Mouse (Mus musculus) splenic B cell, adult 2 months (primary cell): ENCODE measurements around the gene Eci1.

Experiments used
- DNase-seq: peaks from one replicate; pipeline ENCODE4 v3.0.0-alpha.2; 2011; ENCODE audit warnings: low read depth, low spot score
- H3K27me3 ChIP-seq: 2 replicates; pipeline ENCODE4 v1.6.1; 2012; ENCODE audit warnings: mild to moderate bottlenecking, low read length, moderate library complexity, mixed read lengths; ENCODE audit not compliant: control insufficient read depth, poor library complexity, insufficient read depth, severe bottlenecking
- H3K36me3 ChIP-seq: 2 replicates; pipeline ENCODE4 v1.6.1; 2012; ENCODE audit warnings: mild to moderate bottlenecking, low read length, moderate library complexity, mixed read lengths; ENCODE audit not compliant: control insufficient read depth, poor library complexity, insufficient read depth, severe bottlenecking

Eci1 gene

DNA sequence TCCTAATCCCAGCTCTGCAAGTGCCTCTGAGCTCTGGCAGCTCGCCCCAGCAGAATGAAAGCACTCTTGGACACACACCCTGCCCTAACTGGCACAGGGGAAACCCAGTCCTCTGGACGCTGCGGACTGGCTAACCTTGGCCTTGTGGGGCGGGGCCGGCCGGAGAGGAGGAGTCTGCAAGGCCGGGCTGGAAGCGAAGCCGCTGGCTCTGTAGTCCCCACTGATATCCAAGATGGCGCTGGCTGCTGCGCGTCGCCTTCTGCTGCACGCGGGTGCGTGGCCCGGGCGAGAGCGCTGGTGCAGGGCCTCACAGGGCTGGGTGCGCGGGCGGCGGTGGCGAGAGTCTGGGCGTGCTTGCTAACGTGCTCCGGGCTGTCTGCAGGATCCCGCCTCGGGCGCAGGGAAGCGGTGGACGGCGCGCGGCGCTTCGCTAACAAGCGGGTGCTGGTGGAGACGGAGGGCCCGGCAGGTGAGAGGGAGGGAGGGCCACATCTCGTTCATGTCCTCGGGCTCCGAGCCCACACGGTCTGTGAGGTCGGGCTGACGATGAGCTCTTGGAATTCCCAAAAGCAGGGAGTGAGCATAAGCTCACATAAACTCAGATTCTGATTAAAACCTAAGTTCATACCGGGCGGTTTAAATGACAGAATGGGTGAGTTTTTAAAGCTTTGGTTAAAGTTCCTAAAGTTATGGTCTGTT, at the start of gene Eci1:
Eci1 (plus strand) TSS at position 171 of the 699 bp plus-strand sequence.
- Histone ChIP-seq H3K36me3 (peaks cover 15% of the 10 kb centered on the region; the same call in 1 of the 2 replicates), H3K27me3 (no peaks in the 10 kb centered on the region)
- DNase-seq = peak; percentile 88

DNA sequence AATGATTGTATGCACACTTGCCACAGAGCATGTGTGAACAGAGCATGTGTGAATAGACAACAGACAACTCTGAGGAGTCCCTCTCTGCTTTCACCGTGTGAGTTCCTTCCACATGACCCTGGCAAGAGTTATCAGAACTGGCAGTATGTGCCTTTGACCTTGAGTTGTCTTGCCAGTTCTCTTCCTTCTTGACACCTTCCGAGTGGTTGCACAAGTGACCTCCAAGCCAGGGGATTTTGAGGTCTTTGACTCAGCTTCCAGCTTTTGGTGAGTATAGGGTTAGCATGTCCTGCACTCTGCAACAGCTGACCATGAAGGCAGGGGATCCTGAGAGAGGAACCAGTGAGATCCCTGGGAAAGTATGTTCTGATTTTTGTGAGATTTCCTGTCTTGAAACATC, 47.9 kb upstream of the Eci1 start:
- no peak for DNase-seq
- Histone ChIP-seq H3K27me3 (no peaks in the 10 kb centered on the region), H3K36me3 (peaks cover 13% of the 10 kb centered on the region)

DNA sequence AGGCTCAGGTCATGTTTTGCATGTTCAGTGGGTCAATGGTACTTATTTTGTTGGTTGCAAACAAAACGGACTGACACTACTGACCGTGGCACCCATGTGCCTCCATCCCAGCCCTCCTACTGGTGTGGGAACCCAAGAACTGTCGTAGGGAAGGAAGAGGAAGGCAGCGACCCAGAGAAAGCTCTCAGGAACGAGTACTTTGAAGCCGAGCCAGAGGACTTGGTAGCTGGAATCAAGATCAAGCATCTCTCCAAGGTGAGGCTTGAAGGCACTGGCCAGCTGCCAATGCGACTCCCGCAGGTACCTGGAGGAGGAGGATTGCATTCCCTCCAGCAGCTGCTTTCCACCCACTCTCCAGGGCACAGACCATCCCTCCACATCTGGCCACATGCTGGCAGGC, 42.7 kb upstream of the Eci1 start:
- H3K27me3 ChIP-seq = no peaks in the 10 kb centered on the region
- no peak for DNase-seq
- H3K36me3 ChIP-seq = peaks cover 5% of the 10 kb centered on the region; the same call in 1 of the 2 replicates

DNA sequence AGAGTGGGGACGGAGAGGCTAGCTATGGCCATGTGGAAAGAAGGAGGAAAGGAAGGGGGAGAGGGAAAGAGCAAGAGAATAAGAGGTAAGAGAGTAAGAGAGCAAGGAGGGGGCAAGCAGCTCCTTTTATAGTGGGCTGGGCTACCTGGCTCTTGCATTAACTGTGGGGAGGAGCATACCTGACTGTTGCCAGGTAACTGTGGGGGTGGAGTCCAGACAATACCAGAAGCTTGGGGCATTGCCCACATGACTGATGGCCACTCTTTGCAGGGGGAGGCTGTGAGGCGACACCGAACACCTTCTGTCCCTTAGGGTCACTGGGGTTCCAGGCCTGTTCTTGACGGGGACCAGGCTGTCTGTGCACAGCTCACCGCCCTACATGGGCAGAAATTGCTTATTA, 37.7 kb upstream of the Eci1 start:
- H3K36me3 ChIP-seq = peaks cover under 1% of the 10 kb centered on the region; the same call in 1 of the 2 replicates
- no peak for DNase-seq
- no peaks in the 10 kb centered on the region for H3K27me3 ChIP-seq

DNA sequence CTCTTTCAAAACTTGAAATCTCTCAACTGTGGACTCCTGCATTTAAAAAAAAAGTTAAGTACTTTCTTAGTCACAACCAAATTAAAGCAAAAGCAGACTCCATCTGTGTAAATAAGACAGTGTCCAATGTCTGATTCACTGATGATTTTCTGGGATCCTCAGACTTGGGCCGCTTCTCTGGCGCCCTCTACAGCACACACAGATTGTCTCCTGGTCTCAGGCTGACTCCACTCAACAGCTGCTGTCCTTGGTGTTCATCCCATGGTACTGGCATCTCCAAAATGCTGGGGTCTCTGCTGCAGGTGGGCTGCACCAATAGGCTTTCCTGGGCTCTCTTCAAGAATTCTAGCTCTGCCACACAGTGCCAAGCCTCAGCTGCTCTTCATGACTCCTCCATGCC, 36.6 kb upstream of the Eci1 start:
- Histone ChIP-seq H3K36me3 (no peaks in the 10 kb centered on the region; the same call in 1 of the 2 replicates), H3K27me3 (no peaks in the 10 kb centered on the region)
- peak; percentile 54 for DNase-seq

DNA sequence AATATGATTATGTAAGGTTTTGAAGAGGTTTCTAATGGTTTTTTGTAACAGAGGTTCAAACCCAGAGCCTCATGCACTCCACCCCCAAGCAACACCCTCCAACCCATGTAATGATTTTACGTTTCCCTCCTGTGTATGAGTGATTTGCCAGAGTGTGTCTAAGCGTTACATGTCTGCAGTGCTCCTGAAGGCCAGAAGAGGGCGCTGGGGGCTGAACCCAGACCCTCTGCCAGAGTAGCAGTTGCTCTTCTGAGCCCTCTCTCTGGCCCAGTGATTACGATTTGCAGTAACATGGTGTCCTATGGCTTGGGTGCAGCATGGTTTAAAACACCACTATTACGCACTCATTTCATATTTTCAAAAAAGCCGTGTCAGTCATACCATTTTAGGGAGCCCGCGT, 35.3 kb upstream of the Eci1 start:
- peak; percentile 45 for DNase-seq
- Histone ChIP-seq H3K27me3 (no peaks in the 10 kb centered on the region), H3K36me3 (no peaks in the 10 kb centered on the region; the same call in 1 of the 2 replicates)

DNA sequence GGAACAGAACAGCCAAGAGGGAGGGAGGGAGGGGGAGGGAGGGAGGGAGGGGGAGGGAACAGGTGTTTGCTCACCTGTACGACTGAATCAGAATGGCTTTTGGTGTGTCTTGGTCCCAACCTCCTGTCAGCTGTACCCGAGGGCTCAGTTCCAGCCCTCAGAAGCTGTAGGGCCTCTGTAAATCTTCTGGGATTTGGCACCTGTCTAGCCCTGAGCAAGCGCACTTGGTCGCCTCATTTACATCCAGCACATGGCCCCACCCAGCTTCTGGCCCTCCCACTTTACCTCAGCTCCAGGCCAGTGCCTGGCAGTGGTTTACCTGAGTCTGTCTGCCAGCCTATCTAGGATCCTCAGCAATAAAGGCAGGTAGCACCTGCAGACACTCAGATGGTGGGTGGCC, 32.9 kb upstream of the Eci1 start:
- Histone ChIP-seq H3K36me3 (peaks cover 3% of the 10 kb centered on the region; the same call in 1 of the 2 replicates), H3K27me3 (no peaks in the 10 kb centered on the region)
- no peak for DNase-seq

DNA sequence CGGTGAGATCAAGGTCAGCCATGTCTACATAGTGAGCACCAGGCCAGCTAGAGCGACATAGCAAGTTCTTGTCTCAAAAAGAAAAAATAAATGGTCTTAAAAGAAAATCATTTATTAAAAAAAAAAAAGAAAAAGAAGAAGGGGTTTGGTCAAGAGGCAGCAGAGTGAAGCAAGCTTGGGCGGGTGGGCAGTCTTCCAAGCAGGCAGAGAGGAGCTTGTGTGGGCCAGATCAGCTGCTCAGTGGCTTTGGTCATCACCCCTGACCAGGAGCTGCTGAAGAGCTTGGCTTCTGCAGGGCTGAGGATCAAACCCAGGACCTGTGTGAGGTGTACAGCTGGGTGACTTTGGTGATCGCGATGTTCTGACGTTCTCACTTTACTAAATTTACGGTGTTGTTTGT, 32.0 kb upstream of the Eci1 start:
- peaks cover 3% of the 10 kb centered on the region; the same call in 1 of the 2 replicates for H3K36me3 ChIP-seq
- no peak for DNase-seq
- no peaks in the 10 kb centered on the region for H3K27me3 ChIP-seq

DNA sequence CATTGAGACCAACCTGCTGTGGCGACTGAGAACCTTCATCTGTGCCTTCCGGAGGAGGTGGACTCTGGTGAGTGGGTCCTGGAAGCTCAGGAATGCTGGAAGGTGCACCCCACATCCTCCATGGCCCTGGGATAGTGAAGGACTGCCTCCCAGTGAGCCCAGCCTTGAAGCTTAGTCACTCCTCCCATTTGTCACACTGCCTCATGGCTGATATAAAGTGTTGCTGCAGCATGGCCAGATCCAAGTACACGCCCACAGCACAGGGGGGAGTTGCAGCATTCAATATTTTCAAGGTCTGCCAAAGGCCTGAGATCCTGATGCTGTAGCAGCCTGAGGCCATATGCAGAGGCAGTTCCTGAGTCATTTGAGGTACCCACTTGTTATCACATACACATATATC, 24.1 kb upstream of the Eci1 start:
- H3K27me3 ChIP-seq = no peaks in the 10 kb centered on the region
- DNase-seq = no peak
- peaks cover 11% of the 10 kb centered on the region for H3K36me3 ChIP-seq

DNA sequence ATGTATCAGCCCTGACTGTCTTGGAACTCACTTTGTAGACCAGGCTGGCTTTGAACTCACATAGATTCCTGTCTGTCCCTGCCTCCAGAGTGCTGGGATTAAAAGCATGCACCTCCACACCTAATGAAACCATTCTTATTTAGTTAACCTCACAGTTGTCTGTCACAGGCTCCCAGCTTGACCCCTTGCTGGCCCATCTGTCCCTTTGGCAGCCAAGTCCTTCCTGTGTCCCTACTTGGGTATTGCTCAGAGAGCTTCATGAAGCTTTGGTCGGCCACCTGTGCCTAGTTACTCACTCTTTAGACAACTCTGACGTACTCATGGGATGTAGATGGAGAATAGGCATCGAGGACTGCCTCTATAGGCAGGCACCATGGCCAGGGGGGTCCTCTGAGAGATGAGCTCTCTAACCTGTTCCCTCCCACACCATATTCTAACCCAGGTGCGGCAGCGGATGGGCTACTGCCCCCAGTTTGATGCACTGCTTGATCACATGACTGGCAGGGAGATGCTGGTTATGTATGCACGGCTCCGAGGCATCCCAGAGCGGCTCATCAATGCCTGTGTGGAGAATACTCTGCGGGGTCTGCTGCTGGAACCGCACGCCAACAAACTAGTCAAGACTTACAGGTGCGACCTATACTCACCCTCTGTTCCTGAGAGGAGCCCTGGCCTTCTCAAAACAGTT, 19.2 kb upstream of the Eci1 start:
- no peak for DNase-seq
- Histone ChIP-seq H3K36me3 (peaks cover 13% of the 10 kb centered on the region), H3K27me3 (no peaks in the 10 kb centered on the region)

DNA sequence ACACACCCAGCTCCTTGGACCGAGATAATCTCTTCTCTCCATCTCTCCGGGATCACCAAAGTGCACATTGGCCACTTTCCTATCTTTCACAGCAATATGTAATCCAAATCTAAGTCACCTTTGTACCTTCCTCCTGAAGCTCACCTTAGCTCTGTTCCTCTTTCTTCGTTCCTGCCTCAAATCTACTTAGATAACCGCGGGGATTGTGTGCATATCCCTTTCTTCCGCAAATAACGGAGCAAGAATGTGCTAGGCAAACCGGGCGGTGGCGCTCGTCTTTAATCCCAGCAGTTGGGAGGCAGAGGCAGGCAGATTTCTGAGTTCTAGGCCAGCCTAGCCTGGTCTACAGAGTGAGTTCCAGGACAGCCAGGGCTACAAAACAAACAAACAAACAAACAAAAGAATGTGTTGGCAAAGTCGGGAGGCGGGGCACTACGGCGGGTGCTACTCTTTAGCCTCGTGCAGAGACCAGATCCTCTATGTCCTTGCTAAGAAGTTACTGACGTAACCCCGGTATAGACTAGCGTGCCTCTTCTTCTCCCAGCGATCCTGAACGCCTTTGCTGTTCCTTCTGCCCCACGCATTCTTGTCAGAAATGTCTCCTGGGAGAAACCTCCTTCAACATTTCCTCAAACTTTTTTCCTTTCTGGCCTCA, 12.8 kb upstream of the Eci1 start:
- peaks cover 5% of the 10 kb centered on the region for H3K36me3 ChIP-seq
- no peaks in the 10 kb centered on the region for H3K27me3 ChIP-seq
- DNase-seq = peak; percentile 59

DNA sequence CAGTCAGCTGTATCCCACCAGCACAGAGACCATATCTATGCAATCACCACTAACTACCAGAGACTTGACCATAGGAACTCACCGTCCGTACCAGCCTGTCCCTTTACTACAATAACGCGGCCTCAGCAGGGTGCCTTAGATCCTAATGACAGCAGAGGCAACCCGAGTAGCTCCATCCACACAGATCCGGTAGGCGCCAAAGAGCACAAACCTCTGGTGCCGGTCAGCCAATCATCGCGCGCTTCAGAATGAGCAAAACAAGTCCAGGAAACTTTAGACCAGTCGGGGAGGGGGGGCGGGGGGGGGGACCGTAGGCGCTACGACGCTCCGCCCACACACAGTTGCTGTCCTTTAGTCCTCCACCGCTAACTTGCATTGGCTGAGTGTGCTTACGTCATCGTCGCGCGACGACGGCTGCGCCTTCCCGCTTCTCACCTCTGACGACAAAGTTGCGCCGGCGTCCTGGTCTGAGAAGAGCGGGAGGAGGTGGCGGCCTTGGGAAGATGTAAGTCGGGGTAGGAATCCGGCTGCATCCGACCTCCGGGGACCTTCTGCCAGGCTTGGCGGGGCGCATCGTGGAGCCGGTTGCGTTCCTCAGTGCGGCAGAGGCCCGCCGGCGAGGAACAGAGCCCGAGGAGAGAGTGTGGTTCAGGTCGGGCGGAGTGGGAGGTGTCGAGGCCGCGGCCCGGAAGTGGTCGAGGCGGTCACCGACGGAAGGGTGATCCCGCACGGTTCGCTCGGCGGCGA, 12.0 kb upstream of the Eci1 start, which contains the start of gene Rnps1:
Rnps1 (plus strand) TSS at position 336 of the 747 bp plus-strand sequence.
- no peaks in the 10 kb centered on the region for H3K27me3 ChIP-seq
- DNase-seq = peak; percentile 99
- peaks cover 5% of the 10 kb centered on the region for H3K36me3 ChIP-seq

DNA sequence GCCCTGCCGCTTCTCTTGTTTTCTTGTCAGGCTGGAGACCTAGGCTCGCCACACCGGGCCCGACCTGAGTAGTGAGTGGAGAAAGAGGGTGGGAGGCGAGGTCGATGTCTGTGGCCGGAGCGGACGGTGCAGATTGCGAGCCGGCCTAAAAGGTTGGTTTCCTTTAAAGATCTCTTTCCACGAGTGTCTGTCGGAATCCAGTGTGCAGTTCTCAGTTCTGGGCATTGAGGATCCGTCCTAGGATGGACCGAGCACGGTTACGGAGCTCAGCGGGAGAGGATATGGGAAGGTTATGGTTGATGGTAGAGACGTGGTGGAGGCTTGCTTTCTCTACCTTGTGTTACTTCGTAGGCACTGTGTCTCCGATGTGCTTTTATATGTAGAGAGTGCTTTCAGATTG, 11.4 kb upstream of the Eci1 start:
- no peak for DNase-seq
- no peaks in the 10 kb centered on the region for H3K27me3 ChIP-seq
- peaks cover 7% of the 10 kb centered on the region for H3K36me3 ChIP-seq

DNA sequence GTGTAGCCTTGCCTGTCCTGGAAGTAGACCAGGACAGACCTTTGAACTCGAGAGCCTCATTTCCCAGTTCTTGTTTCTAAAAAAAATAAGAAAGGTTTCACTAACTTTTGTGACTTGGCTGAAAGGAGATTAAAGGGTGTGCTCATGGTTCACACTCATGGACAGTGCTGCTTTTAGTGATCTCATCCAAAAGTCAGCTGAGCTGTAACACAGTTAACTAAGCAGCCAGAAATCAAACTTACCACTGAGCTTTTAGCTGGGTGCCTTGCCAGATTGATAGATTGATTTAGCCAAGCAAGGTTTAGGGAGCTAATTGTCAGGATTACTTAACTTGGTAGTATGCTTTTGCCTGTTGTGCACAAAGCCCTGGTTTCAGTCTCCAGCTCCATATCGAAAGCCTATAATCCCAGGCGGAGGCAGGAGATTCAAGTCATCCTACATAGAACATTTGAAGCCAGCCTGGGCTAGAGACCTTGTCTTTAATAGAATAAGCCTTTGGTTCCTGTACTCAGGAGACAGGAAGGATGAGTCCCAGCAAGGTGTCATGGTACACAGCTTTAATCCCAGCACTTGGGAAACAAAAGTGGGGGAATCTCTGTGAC, 10.3 kb upstream of the Eci1 start:
- Histone ChIP-seq H3K36me3 (peaks cover 13% of the 10 kb centered on the region), H3K27me3 (no peaks in the 10 kb centered on the region)
- DNase-seq = no peak
